Mouse (Mus musculus) brain, embryonic 14.5 days (tissue): ENCODE measurements around the gene Zfp36l2. TPM values are rescaled to one million over a fixed set of nuclear protein-coding genes. Genes with fewer than 3 reads are reported as not detected.
A peak's percentile ranks its signal among the peaks of the same experiment; 100 is the strongest.

Experiments used
- DNase-seq: peaks from one replicate; pipeline ENCODE4 v3.0.0-alpha.2; 2011; ENCODE audit warnings: low read depth
- CTCF ChIP-seq: fragments of 200-500 bp; IDR thresholded peaks from 2 replicates; pipeline ENCODE4 v1.5.1; 2012; ENCODE audit warnings: inconsistent platforms, mild to moderate bottlenecking, moderate library complexity, borderline replicate concordance; ENCODE audit not compliant: insufficient read depth, insufficient read length; ENCODE audit errors: extremely low read depth
- POLR2A ChIP-seq: fragments of 200-500 bp; IDR thresholded peaks from 2 replicates; pipeline ENCODE4 v1.6.1; 2012; ENCODE audit warnings: mild to moderate bottlenecking, inconsistent platforms, borderline replicate concordance; ENCODE audit not compliant: poor library complexity, insufficient read depth, insufficient read length, severe bottlenecking; ENCODE audit errors: extremely low read depth
- polyA plus RNA-seq: library from polyadenylated mRNA; depleted of rRNA; stranded (reverse); fragments of >200 nt; gene quantifications from 2 replicates; pipeline ENCODE4 v1.2.3, GENCODE M21; 2012

Gene Zfp36l2
- polyA plus RNA-seq, 1 experiment, result 24.5 TPM

GRCm38 (mm10) chr17:84152206-84152975, 35.4 kb downstream of the Zfp36l2 start:
- DNase-seq, result peak; percentile 29
- TF ChIP-seq POLR2A (no peak), CTCF (no peak)

- DNase-seq, result no peak
- no peak for TF ChIP-seq CTCF
- no peak for TF ChIP-seq POLR2A
Observed at GRCm38 (mm10) chr17:84151306-84151705, 36.4 kb downstream of the Zfp36l2 start.

GRCm38 (mm10) chr17:84150291-84150690, 37.5 kb downstream of the Zfp36l2 start:
- DNase-seq, result no peak
- TF ChIP-seq CTCF (no peak), POLR2A (no peak)

- TF ChIP-seq POLR2A (no peak), CTCF (no peak)
- DNase-seq, result no peak
Observed at GRCm38 (mm10) chr17:84149566-84149965, 38.2 kb downstream of the Zfp36l2 start.

GRCm38 (mm10) chr17:84148499-84149484, 39.0 kb downstream of the Zfp36l2 start:
- DNase-seq, result peak; percentile 92
- TF ChIP-seq CTCF (no peak), POLR2A (no peak)

- TF ChIP-seq CTCF (no peak), POLR2A (no peak)
- DNase-seq, result no peak
Observed at GRCm38 (mm10) chr17:84147183-84148108, 40.3 kb downstream of the Zfp36l2 start.

GRCm38 (mm10) chr17:84146458-84147182, 41.1 kb downstream of the Zfp36l2 start:
- peak; percentile 20 for DNase-seq

GRCm38 (mm10) chr17:84145826-84146287, 41.9 kb downstream of the Zfp36l2 start:
- DNase-seq, result no peak
- no peak for TF ChIP-seq CTCF
- TF ChIP-seq POLR2A, result no peak

More at GRCm38 (mm10) chr17:84146458-84147182, 41.1 kb downstream of the Zfp36l2 start:
- TF ChIP-seq CTCF, result no peak
- TF ChIP-seq POLR2A, result no peak

GRCm38 (mm10) chr17:84144762-84145599, 42.8 kb downstream of the Zfp36l2 start:
- TF ChIP-seq CTCF (no peak), POLR2A (no peak)
- DNase-seq, result no peak

- TF ChIP-seq POLR2A (no peak), CTCF (no peak)
- no peak for DNase-seq
Observed at GRCm38 (mm10) chr17:84144130-84144529, 43.6 kb downstream of the Zfp36l2 start.

GRCm38 (mm10) chr17:84143219-84143844, 44.4 kb downstream of the Zfp36l2 start:
- DNase-seq, result no peak
- TF ChIP-seq CTCF (no peak), POLR2A (no peak)

GRCm38 (mm10) chr17:84141691-84142090, 46.1 kb downstream of the Zfp36l2 start:
- TF ChIP-seq CTCF (no peak), POLR2A (no peak)
- no peak for DNase-seq
